Mouse (Mus musculus): ENCODE data around the gene Snx33.
"Not testable (repeated sequence)": the region's sequence is repeated elsewhere in the genome, so short reads cannot be mapped to it uniquely, and the experiment has no call there.

Gene Snx33

GRCm38 (mm10) chr9:56928041-56928811, at the start of gene Snx33:
Snx33 (minus strand) TSS chr9:56928371.
- peak; percentile 52 for DNase-seq (ENCODE audit: low read depth, low spot score)

GRCm38 (mm10) chr9:56975199-56975598, 47.0 kb upstream of the Snx33 start:
- DNase-seq (ENCODE audit: low read depth, low spot score): no peak

- DNase-seq (ENCODE audit: low read depth, low spot score): no peak
Observed at GRCm38 (mm10) chr9:56973960-56974524, 45.9 kb upstream of the Snx33 start.

GRCm38 (mm10) chr9:56970158-56970557, 42.0 kb upstream of the Snx33 start:
- DNase-seq (ENCODE audit: low read depth, low spot score): no peak

- DNase-seq (ENCODE audit: low read depth, low spot score): no peak
Observed at GRCm38 (mm10) chr9:56961591-56961990, 33.4 kb upstream of the Snx33 start.

GRCm38 (mm10) chr9:56958689-56959088, 30.5 kb upstream of the Snx33 start:
- DNase-seq (ENCODE audit: low read depth, low spot score): no peak

GRCm38 (mm10) chr9:56956966-56957675, 28.9 kb upstream of the Snx33 start:
- no peak for DNase-seq (ENCODE audit: low read depth, low spot score)

GRCm38 (mm10) chr9:56953562-56953961, 25.4 kb upstream of the Snx33 start:
- no peak for DNase-seq (ENCODE audit: low read depth, low spot score)

- DNase-seq (ENCODE audit: low read depth, low spot score): peak; percentile 94
Observed at GRCm38 (mm10) chr9:56950414-56951400, 22.5 kb upstream of the Snx33 start, which contains the start of gene Snupn. Snupn (plus strand) TSS chr9:56950878.

GRCm38 (mm10) chr9:56949767-56950166, 21.6 kb upstream of the Snx33 start:
- no peak for DNase-seq (ENCODE audit: low read depth, low spot score)

- not testable (repeated sequence) for DNase-seq (ENCODE audit: low read depth, low spot score)
Observed at GRCm38 (mm10) chr9:56948699-56949098, 20.5 kb upstream of the Snx33 start.

- not testable (repeated sequence) for DNase-seq (ENCODE audit: low read depth, low spot score)
Observed at GRCm38 (mm10) chr9:56947481-56947880, 19.3 kb upstream of the Snx33 start.

GRCm38 (mm10) chr9:56938374-56938773, 10.2 kb upstream of the Snx33 start:
- no peak for DNase-seq (ENCODE audit: low read depth, low spot score)

GRCm38 (mm10) chr9:56937223-56938160, 9.3 kb upstream of the Snx33 start, which contains the start of gene Imp3:
Imp3 (plus strand) TSS chr9:56937475.
- DNase-seq (ENCODE audit: low read depth, low spot score): peak; percentile 94

- no peak for DNase-seq (ENCODE audit: low read depth, low spot score)
Observed at GRCm38 (mm10) chr9:56936861-56937222, 8.7 kb upstream of the Snx33 start.

- no peak for DNase-seq (ENCODE audit: low read depth, low spot score)
Observed at GRCm38 (mm10) chr9:56930556-56930955, 2.4 kb upstream of the Snx33 start.

- no peak for DNase-seq (ENCODE audit: low read depth, low spot score)
Observed at GRCm38 (mm10) chr9:56929496-56929895, 1.3 kb upstream of the Snx33 start.

GRCm38 (mm10) chr9:56927191-56928012, 769 bp downstream of the Snx33 start:
- DNase-seq (ENCODE audit: low read depth, low spot score): no peak

GRCm38 (mm10) chr9:56926387-56926786, 1.8 kb downstream of the Snx33 start:
- no peak for DNase-seq (ENCODE audit: low read depth, low spot score)
